Mouse (Mus musculus): ENCODE results near the gene Gpx2. TPM values are rescaled to one million over a fixed set of nuclear protein-coding genes. Genes with fewer than 3 reads are reported as not detected.

Gpx2 gene
- 0.13 and 0.20 TPM in 2 replicates for polyA plus RNA-seq (2012; rRNA removed)
- not detected in 2 replicates for polyA plus RNA-seq (2014; fragmentation: Nextera tagmentation; extraction: Ambion mirVana)

- H3K4me3 ChIP-seq (replicated peaks; ENCODE audit: low read length): no peak within 1 kb of the TSS
- H3K27ac ChIP-seq (replicated peaks; ENCODE audit: low read depth, low read length): no peak within 1 kb of the TSS
- DNase-seq (ENCODE audit: low spot score) (no peak), ATAC-seq (ENCODE audit: low FRiP score, low read depth) (no peak)
- no peak within 1 kb of the TSS for H3K9ac ChIP-seq (ENCODE audit: low read depth, low read length, severe bottlenecking)
- 79% methylated on average over 5 of the region's 5 CpGs for WGBS
- H3K4me1 ChIP-seq (ENCODE audit: control insufficient read depth, insufficient read depth, low read length): no peaks in the 10 kb centered on the region
- no peak for TF ChIP-seq POLR2A (IDR thresholded peaks at IDR 0.05; ENCODE audit: borderline replicate concordance, extremely low read depth, insufficient read depth, insufficient read length)
- no peaks in the 10 kb centered on the region for H3K36me3 ChIP-seq (ENCODE audit: control insufficient read depth, insufficient read depth, low read length)
- no peaks in the 10 kb centered on the region for H3K9me3 ChIP-seq (ENCODE audit: control insufficient read depth, low read length)
- no peaks in the 10 kb centered on the region for H3K27me3 ChIP-seq (ENCODE audit: control insufficient read depth, insufficient read depth, low read length)
- no peak within 1 kb of the TSS for H3K4me2 ChIP-seq (replicated peaks; ENCODE audit: low read depth, low read length, severe bottlenecking)
Observed at GRCm38 (mm10) chr12:76795350-76795749, at the start of gene Gpx2. Gpx2 (minus strand) TSS chr12:76795554.

GRCm38 (mm10) chr12:76844346-76845061 lies 49.1 kb upstream of the Gpx2 start:
- H3K9me3 ChIP-seq (ENCODE audit: control insufficient read depth, low read length): no peaks in the 10 kb centered on the region
- H3K27ac ChIP-seq (replicated peaks; ENCODE audit: low read depth, low read length): no peak overlapping the region
- H3K4me3 ChIP-seq (replicated peaks; ENCODE audit: low read length): no peak overlapping the region
- no peak overlapping the region for H3K4me2 ChIP-seq (replicated peaks; ENCODE audit: low read depth, low read length, severe bottlenecking)
- WGBS: 88% methylated on average over 15 of the region's 15 CpGs
- DNase-seq (ENCODE audit: low spot score): no peak
- no peaks in the 10 kb centered on the region for H3K27me3 ChIP-seq (ENCODE audit: control insufficient read depth, insufficient read depth, low read length)
- no peak for ATAC-seq (ENCODE audit: low FRiP score, low read depth)
- H3K9ac ChIP-seq (ENCODE audit: low read depth, low read length, severe bottlenecking): no peak overlapping the region
- H3K36me3 ChIP-seq (ENCODE audit: control insufficient read depth, insufficient read depth, low read length): no peaks in the 10 kb centered on the region
- no peaks in the 10 kb centered on the region for H3K4me1 ChIP-seq (ENCODE audit: control insufficient read depth, insufficient read depth, low read length)
- no peak for TF ChIP-seq POLR2A (IDR thresholded peaks at IDR 0.05; ENCODE audit: borderline replicate concordance, extremely low read depth, insufficient read depth, insufficient read length)

DNA sequence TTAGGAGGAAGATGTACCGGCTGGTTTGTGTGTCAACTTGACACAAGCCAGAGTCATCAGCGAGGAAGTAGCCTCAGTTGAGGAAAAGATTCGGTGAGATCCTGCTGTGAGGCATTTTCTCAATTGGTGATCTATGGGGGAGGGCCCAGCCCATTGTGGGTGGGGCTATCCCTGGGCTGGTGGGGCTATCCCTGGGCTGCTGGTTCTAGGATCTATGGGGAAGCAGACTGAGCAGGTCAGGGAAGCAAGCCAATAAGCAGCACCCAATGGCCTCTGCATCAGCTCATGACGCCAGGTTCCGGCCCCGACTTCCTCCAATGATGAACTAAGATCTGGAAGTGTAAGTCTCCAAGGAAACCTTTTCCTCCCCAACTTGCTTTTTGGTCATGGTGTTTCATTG lies 44.7 kb upstream of the Gpx2 start:
- no peak overlapping the region for H3K9ac ChIP-seq (ENCODE audit: low read depth, low read length, severe bottlenecking)
- H3K27ac ChIP-seq (replicated peaks; ENCODE audit: low read depth, low read length): no peak overlapping the region
- no peak for TF ChIP-seq POLR2A (IDR thresholded peaks at IDR 0.05; ENCODE audit: borderline replicate concordance, extremely low read depth, insufficient read depth, insufficient read length)
- no peak overlapping the region for H3K4me2 ChIP-seq (replicated peaks; ENCODE audit: low read depth, low read length, severe bottlenecking)
- no peaks in the 10 kb centered on the region for H3K27me3 ChIP-seq (ENCODE audit: control insufficient read depth, insufficient read depth, low read length)
- ATAC-seq (ENCODE audit: low FRiP score, low read depth): no peak
- 72% methylated on average over 6 of the region's 6 CpGs for WGBS
- H3K4me1 ChIP-seq (ENCODE audit: control insufficient read depth, insufficient read depth, low read length): 0 out of 2 replicates have a peak, but pooled peaks cover 3% of the 10 kb centered on the region
- no peak for DNase-seq (ENCODE audit: low spot score)
- H3K4me3 ChIP-seq (replicated peaks; ENCODE audit: low read length): no peak overlapping the region
- no peaks in the 10 kb centered on the region for H3K9me3 ChIP-seq (ENCODE audit: control insufficient read depth, low read length)
- H3K36me3 ChIP-seq (ENCODE audit: control insufficient read depth, insufficient read depth, low read length): no peaks in the 10 kb centered on the region

GRCm38 (mm10) chr12:76839298-76839697 lies 43.9 kb upstream of the Gpx2 start:
- H3K9ac ChIP-seq (ENCODE audit: low read depth, low read length, severe bottlenecking): no peak overlapping the region
- no peaks in the 10 kb centered on the region for H3K9me3 ChIP-seq (ENCODE audit: control insufficient read depth, low read length)
- H3K4me1 ChIP-seq (ENCODE audit: control insufficient read depth, insufficient read depth, low read length): 0 out of 2 replicates have a peak, but pooled peaks cover 3% of the 10 kb centered on the region
- no peak overlapping the region for H3K27ac ChIP-seq (replicated peaks; ENCODE audit: low read depth, low read length)
- ATAC-seq (ENCODE audit: low FRiP score, low read depth) (no peak), DNase-seq (ENCODE audit: low spot score) (no peak)
- TF ChIP-seq POLR2A (IDR thresholded peaks at IDR 0.05; ENCODE audit: borderline replicate concordance, extremely low read depth, insufficient read depth, insufficient read length): no peak
- 96% methylated on average over 4 of the region's 4 CpGs for WGBS
- no peaks in the 10 kb centered on the region; the same call in 1 of the 2 replicates for H3K27me3 ChIP-seq (ENCODE audit: control insufficient read depth, insufficient read depth, low read length)
- H3K4me3 ChIP-seq (replicated peaks; ENCODE audit: low read length): no peak overlapping the region
- no peaks in the 10 kb centered on the region for H3K36me3 ChIP-seq (ENCODE audit: control insufficient read depth, insufficient read depth, low read length)
- H3K4me2 ChIP-seq (replicated peaks; ENCODE audit: low read depth, low read length, severe bottlenecking): no peak overlapping the region

- DNase-seq (ENCODE audit: low spot score): no peak
- ATAC-seq (ENCODE audit: low FRiP score, low read depth): no peak
- 13% methylated on average over 21 of the region's 21 CpGs for WGBS
Observed at GRCm38 (mm10) chr12:76837844-76838650, 42.7 kb upstream of the Gpx2 start.

More at GRCm38 (mm10) chr12:76837844-76838650, 42.7 kb upstream of the Gpx2 start:
- TF ChIP-seq POLR2A (IDR thresholded peaks at IDR 0.05; ENCODE audit: borderline replicate concordance, extremely low read depth, insufficient read depth, insufficient read length): no peak
- Histone ChIP-seq H3K4me1 (ENCODE audit: control insufficient read depth, insufficient read depth, low read length) (0 out of 2 replicates have a peak, but pooled peaks cover 3% of the 10 kb centered on the region), H3K36me3 (ENCODE audit: control insufficient read depth, insufficient read depth, low read length) (no peaks in the 10 kb centered on the region), H3K27ac (replicated peaks; ENCODE audit: low read depth, low read length) (peak overlapping the region; percentile 74), H3K9me3 (ENCODE audit: control insufficient read depth, low read length) (no peaks in the 10 kb centered on the region), H3K4me3 (replicated peaks; ENCODE audit: low read length) (peak overlapping the region; percentile 73), H3K4me2 (replicated peaks; ENCODE audit: low read depth, low read length, severe bottlenecking) (peak overlapping the region; percentile 80), H3K27me3 (ENCODE audit: control insufficient read depth, insufficient read depth, low read length) (no peaks in the 10 kb centered on the region; the same call in 1 of the 2 replicates), H3K9ac (ENCODE audit: low read depth, low read length, severe bottlenecking) (peak overlapping the region; percentile 78)

Measured in limb, embryonic 14.5 days (tissue).